Comparison of ENCODE assay signal across 12 mouse cellular contexts in the genomic region with DNA sequence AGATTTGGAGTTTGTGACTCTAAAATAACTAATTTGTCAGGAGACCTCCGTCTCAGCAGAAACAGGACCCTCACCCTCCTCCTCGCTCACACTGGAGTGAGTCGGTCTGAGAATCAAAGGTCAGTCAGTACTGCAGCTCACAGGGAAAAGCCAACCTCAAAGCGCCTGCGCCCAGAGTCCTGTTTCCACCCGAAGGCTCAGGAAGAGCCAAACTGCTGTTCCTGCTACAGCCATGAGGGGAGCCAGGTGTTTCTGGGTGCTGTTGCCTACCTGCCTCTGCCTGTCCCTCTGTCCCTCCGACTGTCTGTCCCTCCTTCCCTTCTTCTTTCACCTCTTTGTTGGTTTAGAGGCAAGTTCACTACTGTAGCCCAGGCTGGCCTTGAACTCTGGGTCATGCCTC. TPM values are rescaled to one million over a fixed set of nuclear protein-coding genes. Genes with fewer than 3 reads are reported as not detected.
DNase-seq lines count a peak whose midpoint lies in the region; ATAC-seq and TF ChIP-seq lines count a peak whose summit lies in the region.
"Had no signal": no experiment of that assay in that cellular context is flagged by ENCODE, and none has a peak within 500 bp of the region (broad histone marks: within the 10 kb centered on the region; RNA-seq: fewer than 3 reads in every experiment).

No protein-coding gene starts in this region.

- H3K4me2 ChIP-seq in midbrain, embryonic 12.5 days (replicated peaks), result peak overlapping the region; percentile 48; the same call in 1 of the 2 replicates
- H3K4me2 ChIP-seq in midbrain, postnatal 0 days (ENCODE audit: low read depth, low read length, poor library complexity, severe bottlenecking), result no peak overlapping the region
- H3K4me2 ChIP-seq in kidney, embryonic 15.5 days, result peak overlapping the region; percentile 74

- H3K36me3 ChIP-seq in midbrain, embryonic 12.5 days, result no peaks in the 10 kb centered on the region
- no peaks in the 10 kb centered on the region for H3K36me3 ChIP-seq in midbrain, postnatal 0 days (ENCODE audit: insufficient read depth, low read length)
- no peaks in the 10 kb centered on the region for H3K36me3 ChIP-seq in kidney, embryonic 15.5 days

- H3K4me3 ChIP-seq in midbrain, embryonic 12.5 days, result no peak overlapping the region
- H3K4me3 ChIP-seq in midbrain, postnatal 0 days (ENCODE audit: low read depth, low read length), result no peak overlapping the region
- peak overlapping the region; percentile 32; the same call in 1 of the 2 replicates for H3K4me3 ChIP-seq in kidney, embryonic 15.5 days (replicated peaks)

- peaks cover 26% of the 10 kb centered on the region for H3K27me3 ChIP-seq in midbrain, embryonic 12.5 days
- H3K27me3 ChIP-seq in midbrain, postnatal 0 days (ENCODE audit: insufficient read depth, low read length), result no peaks in the 10 kb centered on the region
- H3K27me3 ChIP-seq in kidney, embryonic 15.5 days, result peaks cover 10% of the 10 kb centered on the region; the same call in 1 of the 2 replicates

- no peak for ATAC-seq in midbrain, embryonic 12.5 days (ENCODE audit: low FRiP score, low read depth)
- ATAC-seq in midbrain, postnatal 0 days (ENCODE audit: low FRiP score), result no peak
- ATAC-seq in kidney, embryonic 15.5 days (replicated peaks; ENCODE audit: low FRiP score), result no peak; the same call in 1 of the 2 replicates
- ATAC-seq: activated CD4-positive, CD25-positive, alpha-beta regulatory T cell, adult 4 months had no signal

- intact Hi-C loops in left cerebral cortex, postnatal 4 days (cut with DNase I), result no loop called here
- intact Hi-C loops in gastrocnemius, postnatal 36 days (cut with DNase I), result no loop called here

- peaks cover 11% of the 10 kb centered on the region; the same call in 1 of the 2 replicates for H3K4me1 ChIP-seq in midbrain, embryonic 12.5 days
- peaks cover 10% of the 10 kb centered on the region; the same call in 1 of the 2 replicates for H3K4me1 ChIP-seq in midbrain, postnatal 0 days (ENCODE audit: insufficient read depth, low read length)
- H3K4me1 ChIP-seq in kidney, embryonic 15.5 days, result peaks cover 14% of the 10 kb centered on the region

- no peak overlapping the region for H3K9ac ChIP-seq in midbrain, embryonic 12.5 days (replicated peaks)
- no peak overlapping the region for H3K9ac ChIP-seq in midbrain, postnatal 0 days (replicated peaks; ENCODE audit: low read length, poor library complexity, severe bottlenecking)
- no peak overlapping the region for H3K9ac ChIP-seq in kidney, embryonic 15.5 days

- no peak overlapping the region for H3K27ac ChIP-seq in midbrain, embryonic 12.5 days (replicated peaks)
- no peak overlapping the region for H3K27ac ChIP-seq in midbrain, postnatal 0 days (ENCODE audit: low read depth, low read length)
- no peak overlapping the region for H3K27ac ChIP-seq in kidney, embryonic 15.5 days

- 18% methylated on average over 7 of the region's 7 CpGs for WGBS in midbrain, embryonic 12.5 days
- 29% methylated on average over 7 of the region's 7 CpGs for WGBS in midbrain, postnatal 0 days
- 24% methylated on average over 7 of the region's 7 CpGs for WGBS in kidney, embryonic 15.5 days

- DNase-seq in embryo, embryonic 11 days, result peak; percentile 37
- DNase-seq in embryo, embryonic 9.5 days (ENCODE audit: extremely low spot score), result no peak
- DNase-seq in midbrain, postnatal 0 days (ENCODE audit: low spot score), result no peak
- DNase-seq in naive thymus-derived CD4-positive, alpha-beta T cell, adult 2 months (ENCODE audit: low read depth), result peak; percentile 43
- DNase-seq in left cerebral cortex, postnatal 4 days, result no peak
- DNase-seq in gastrocnemius, postnatal 36 days, result no peak
- DNase-seq: cerebellum, adult 8-10 months had no signal

- H3K9me3 ChIP-seq in midbrain, embryonic 12.5 days, result no peaks in the 10 kb centered on the region
- H3K9me3 ChIP-seq in midbrain, postnatal 0 days (ENCODE audit: low read length), result no peaks in the 10 kb centered on the region
- no peaks in the 10 kb centered on the region for H3K9me3 ChIP-seq in kidney, embryonic 15.5 days (replicated peaks)

- TF ChIP-seq CTCF in midbrain, postnatal 0 days (IDR thresholded peaks at IDR 0.05), result no peak; the same call in 1 of the 2 replicates

RNA-seq across cellular contexts. Expression of gene 4930539E08Rik, which starts 5.0 kb away (rescaled TPM):
- polyA plus RNA-seq in midbrain, embryonic 12.5 days (2016; fragmentation: Nextera tagmentation; extraction: Ambion mirVana), result 0.15 and 0.26 TPM in 2 replicates
- total RNA-seq in midbrain, postnatal 0 days (2014; rRNA removed), result 9.8 and 32.9 TPM in 2 replicates
- polyA plus RNA-seq in midbrain, postnatal 0 days (2015; fragmentation: Nextera tagmentation; extraction: Ambion mirVana), result 4.3 and 4.5 TPM in 2 replicates
- polyA plus RNA-seq in kidney, embryonic 15.5 days (2015; fragmentation: Nextera tagmentation; extraction: Ambion mirVana), result 0.12 and 0.23 TPM in 2 replicates
- 1 to 10 TPM; 3.0 to 6.7 TPM for total RNA-seq in left cerebral cortex, postnatal 4 days (2021)
- total RNA-seq in gastrocnemius, postnatal 36 days (2021), result not detected
- total RNA-seq: gastrocnemius, adult 8-10 months had no signal

RNA-seq across cellular contexts. Expression of gene Pxt1, which starts 33.5 kb away (rescaled TPM):
- polyA plus RNA-seq in midbrain, embryonic 12.5 days (2016; fragmentation: Nextera tagmentation; extraction: Ambion mirVana), result 0.30 TPM in 1 of 2 replicates, not detected in the other
- 0.49 TPM in 1 of 2 replicates, not detected in the other for total RNA-seq in midbrain, postnatal 0 days (2014; rRNA removed)
- polyA plus RNA-seq in midbrain, postnatal 0 days (2015; fragmentation: Nextera tagmentation; extraction: Ambion mirVana), result 0.15 TPM in 1 of 2 replicates, not detected in the other
- polyA plus RNA-seq in kidney, embryonic 15.5 days (2015; fragmentation: Nextera tagmentation; extraction: Ambion mirVana), result 0.21 TPM in 1 of 2 replicates, not detected in the other
- not detected for total RNA-seq in left cerebral cortex, postnatal 4 days (2021)
- not detected for total RNA-seq in gastrocnemius, postnatal 36 days (2021)
- total RNA-seq: gastrocnemius, adult 8-10 months; layer of hippocampus, postnatal 10 days had no signal

RNA-seq across cellular contexts. Expression of gene Kctd20, which starts 41.6 kb away (rescaled TPM):
- 115 and 116 TPM in 2 replicates for polyA plus RNA-seq in midbrain, embryonic 12.5 days (2016; fragmentation: Nextera tagmentation; extraction: Ambion mirVana)
- 60.0 and 64.9 TPM in 2 replicates for total RNA-seq in midbrain, postnatal 0 days (2014; rRNA removed)
- polyA plus RNA-seq in midbrain, postnatal 0 days (2015; fragmentation: Nextera tagmentation; extraction: Ambion mirVana), result 63.2 and 63.8 TPM in 2 replicates
- 88.8 and 91.5 TPM in 2 replicates for polyA plus RNA-seq in kidney, embryonic 15.5 days (2015; fragmentation: Nextera tagmentation; extraction: Ambion mirVana)
- total RNA-seq in left cerebral cortex, postnatal 4 days (2021), result 100 to 1,000 TPM in 1 of 2 experiments, 10 to 100 TPM in 1; 99.1 to 109 TPM
- total RNA-seq in gastrocnemius, postnatal 36 days (2021), result 10 to 100 TPM; 32.2 to 36.7 TPM

RNA-seq across cellular contexts. Expression of gene Pnpla1, which starts 51.9 kb away (rescaled TPM):
- polyA plus RNA-seq in midbrain, embryonic 12.5 days (2016; fragmentation: Nextera tagmentation; extraction: Ambion mirVana), result not detected in 2 replicates
- total RNA-seq in midbrain, postnatal 0 days (2014; rRNA removed), result 0.05 and 0.14 TPM in 2 replicates
- 0.07 TPM in 1 of 2 replicates, not detected in the other for polyA plus RNA-seq in midbrain, postnatal 0 days (2015; fragmentation: Nextera tagmentation; extraction: Ambion mirVana)
- polyA plus RNA-seq in kidney, embryonic 15.5 days (2015; fragmentation: Nextera tagmentation; extraction: Ambion mirVana), result 0.08 and 0.10 TPM in 2 replicates
- under 1 TPM; 0.22 to 0.42 TPM for total RNA-seq in left cerebral cortex, postnatal 4 days (2021)
- not detected for total RNA-seq in gastrocnemius, postnatal 36 days (2021)
- total RNA-seq: gastrocnemius, adult 8-10 months had no signal
- polyA plus RNA-seq: activated CD4-positive, CD25-positive, alpha-beta regulatory T cell, adult 4 months had no signal

Comparison
In these comparisons a context has a peak if more than half of its experiments do, and no peak if none do; other contexts are left out.
1. DNase-seq: peak in embryo, embryonic 11 days (single experiment) and naive thymus-derived CD4-positive, alpha-beta T cell, adult 2 months (single experiment); none in embryo, embryonic 9.5 days (single experiment), midbrain, postnatal 0 days (single experiment), left cerebral cortex, postnatal 4 days (single experiment) and gastrocnemius, postnatal 36 days (0 of 2).